Mouse (Mus musculus) G1E (cell line): ENCODE measurements at regions not wholly inside any gene's neighbourhood (a gene's known extent, or its start where the extent isn't known, plus 50 kb on each side); places are given as distances from the start of the nearest gene placed in this dataset.

Experiments used
- ATAC-seq: 2 replicates; pipeline ENCODE4 v1.8.0; 2016; ENCODE audit warnings: mild to moderate bottlenecking; ENCODE audit not compliant: insufficient number of reproducible peaks, poor library complexity, low FRiP score, severe bottlenecking; ENCODE audit errors: extremely low read depth
- DNase-seq: peaks from one replicate; pipeline ENCODE4 v3.0.0; 2012; ENCODE audit warnings: low spot score
- H3K27me3 ChIP-seq: 2 replicates; pipeline ENCODE4 v1.6.1; 2012; ENCODE audit warnings: mild to moderate bottlenecking, low read length, inconsistent platforms; ENCODE audit not compliant: insufficient read depth
- H3K36me3 ChIP-seq: replicated peaks from 2 replicates; pipeline ENCODE3; 2012; ENCODE audit warnings: mild to moderate bottlenecking, inconsistent platforms
- H3K4me1 ChIP-seq: 2 replicates; pipeline ENCODE4 v1.6.1; 2012; ENCODE audit warnings: low read depth, low read length, inconsistent platforms, mixed read lengths; ENCODE audit not compliant: insufficient read depth
- H3K4me3 ChIP-seq: 2 replicates; pipeline ENCODE4 v1.5.1; 2012; ENCODE audit warnings: low read depth, mild to moderate bottlenecking, inconsistent platforms, low read length, moderate library complexity, mixed read lengths
- H3K9me3 ChIP-seq: replicated peaks from 2 replicates; pipeline ENCODE4 v1.6.1; 2012; ENCODE audit warnings: inconsistent platforms
- CTCF ChIP-seq: IDR thresholded peaks from 2 replicates; pipeline ENCODE4 v1.5.1; 2012; ENCODE audit warnings: low read depth, low read length, inconsistent platforms, mixed read lengths
- GATA1 ChIP-seq: IDR thresholded peaks from 2 replicates; pipeline ENCODE4 v1.6.1; 2012; ENCODE audit warnings: borderline replicate concordance, low read length, inconsistent platforms, mixed read lengths
- GATA2 ChIP-seq: IDR thresholded peaks from 2 replicates; pipeline ENCODE4 v1.6.1; 2012; ENCODE audit warnings: low read depth, low read length, inconsistent platforms, borderline replicate concordance
- POLR2AphosphoS5 ChIP-seq: IDR thresholded peaks from 2 replicates; pipeline ENCODE4 v1.6.1; 2012; ENCODE audit warnings: low read depth, low read length, inconsistent platforms; ENCODE audit not compliant: insufficient replicate concordance
- TAL1 ChIP-seq: conservative IDR thresholded peaks from 2 replicates; pipeline ENCODE4 v1.6.1; 2012; ENCODE audit warnings: low read depth, low read length, inconsistent platforms, mixed read lengths

DNA sequence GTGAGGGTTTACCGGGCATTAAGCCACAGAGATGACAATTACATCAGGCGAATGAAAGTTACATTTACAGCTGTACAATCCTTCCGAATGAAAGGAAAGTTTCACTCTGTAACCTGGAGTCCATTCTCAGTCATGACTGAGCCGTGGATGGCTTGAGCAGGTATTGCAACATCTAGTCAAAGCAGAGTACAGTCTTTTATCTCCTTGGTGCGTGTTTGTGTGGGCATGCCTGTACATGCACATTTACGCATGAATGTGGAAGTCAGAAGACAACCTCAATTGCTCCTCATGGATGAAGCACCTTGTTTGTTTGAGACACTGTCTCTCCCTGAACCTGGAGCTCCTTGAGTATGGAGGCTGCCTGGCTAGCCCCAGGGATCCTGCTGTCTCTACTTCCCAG is 175.9 kb upstream of the Cxcr4 start:
- Histone ChIP-seq H3K36me3 (no peaks in the 10 kb centered on the region), H3K4me3 (no peak overlapping the region), H3K4me1 (no peaks in the 10 kb centered on the region), H3K9me3 (peaks cover 16% of the 10 kb centered on the region), H3K27me3 (no peaks in the 10 kb centered on the region; the same call in 1 of the 2 replicates)
- ATAC-seq (no peak), DNase-seq (no peak)
- no peak for TF ChIP-seq POLR2AphosphoS5
- TF ChIP-seq GATA2, result no peak
- TF ChIP-seq TAL1, result no peak
- TF ChIP-seq GATA1, result no peak
- no peak for TF ChIP-seq CTCF

DNA sequence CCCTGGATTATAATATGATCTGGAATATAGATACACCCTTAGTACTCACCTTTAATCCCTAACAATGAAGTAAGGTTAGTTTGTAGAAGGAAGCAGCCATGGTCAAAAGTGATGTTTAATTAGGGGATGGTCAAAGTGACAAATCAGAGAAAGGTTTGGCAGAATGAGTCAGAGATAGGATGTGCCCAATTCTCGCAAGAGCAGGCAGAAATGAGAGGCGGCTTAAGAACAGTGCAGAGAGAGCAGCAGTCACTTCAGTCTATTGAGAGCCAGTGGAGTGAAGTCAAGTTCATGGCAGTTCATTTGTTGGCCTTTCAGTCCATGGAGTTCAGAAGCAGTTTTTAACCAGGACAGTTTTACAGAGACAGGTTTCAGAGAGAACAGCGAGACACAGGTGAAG is 175.3 kb upstream of the Cxcr4 start:
- TF ChIP-seq GATA1 (no peak), TAL1 (no peak), GATA2 (no peak), CTCF (no peak), POLR2AphosphoS5 (no peak)
- Histone ChIP-seq H3K4me3 (no peak overlapping the region), H3K9me3 (peaks cover 16% of the 10 kb centered on the region), H3K4me1 (no peaks in the 10 kb centered on the region), H3K36me3 (no peaks in the 10 kb centered on the region), H3K27me3 (no peaks in the 10 kb centered on the region; the same call in 1 of the 2 replicates)
- no peak for ATAC-seq
- DNase-seq, result no peak

DNA sequence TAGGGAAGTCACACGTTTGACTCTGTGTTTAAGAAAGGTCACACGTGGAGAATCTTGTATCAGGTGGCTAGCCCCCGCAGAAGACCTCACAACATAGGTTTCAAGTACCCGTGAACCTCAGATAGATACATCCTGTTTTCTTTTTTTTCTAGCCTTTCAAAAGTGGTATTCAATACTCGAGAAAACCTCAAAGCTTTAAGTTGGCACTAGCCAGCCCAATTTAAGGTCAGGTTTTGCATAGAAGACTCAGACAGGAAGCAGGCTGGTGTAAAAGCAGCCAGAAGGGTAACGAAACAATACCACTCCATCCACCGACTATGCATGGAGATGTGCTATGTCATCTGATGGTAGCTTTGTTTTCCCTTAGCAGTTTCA is 174.8 kb upstream of the Cxcr4 start:
- peaks cover 16% of the 10 kb centered on the region for H3K9me3 ChIP-seq

DNA sequence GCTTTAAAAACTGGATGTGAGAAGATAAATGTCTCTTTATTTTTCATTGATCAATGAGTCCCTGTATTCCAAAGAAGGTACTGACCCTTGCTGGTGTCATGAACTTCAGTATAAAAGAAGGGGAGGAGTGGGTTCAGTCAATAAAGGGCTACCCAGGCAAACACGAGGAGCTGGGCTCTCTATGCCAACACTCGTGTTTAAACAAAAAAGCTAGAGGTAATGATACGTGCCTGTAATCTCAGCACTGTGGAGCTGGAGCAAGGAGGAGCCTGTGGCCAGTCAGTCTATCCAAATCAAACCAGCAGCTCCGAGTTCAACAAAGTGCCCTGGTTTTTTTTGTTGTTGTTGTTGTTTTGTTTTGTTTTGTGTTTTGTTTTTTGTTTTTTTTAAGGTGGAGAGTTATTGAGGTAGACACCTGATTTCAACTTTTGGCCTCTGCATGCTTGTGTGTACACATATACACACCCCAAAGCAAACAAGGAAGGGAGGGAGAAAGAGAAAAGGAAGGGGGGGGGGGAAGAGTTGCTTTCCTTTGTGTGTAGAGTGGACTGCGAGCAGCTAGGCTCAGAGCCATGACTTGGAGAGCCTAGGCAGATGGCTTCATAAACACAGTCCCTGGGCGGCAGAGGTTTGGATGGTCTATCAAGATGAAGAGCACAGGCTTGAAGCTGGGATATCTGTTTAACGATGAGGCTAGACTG is 174.2 kb upstream of the Cxcr4 start:
- Histone ChIP-seq H3K9me3 (peaks cover 14% of the 10 kb centered on the region), H3K4me1 (no peaks in the 10 kb centered on the region), H3K27me3 (no peaks in the 10 kb centered on the region; the same call in 1 of the 2 replicates), H3K36me3 (no peaks in the 10 kb centered on the region), H3K4me3 (no peak overlapping the region)
- no peak for TF ChIP-seq GATA1
- TF ChIP-seq CTCF, result no peak
- no peak for TF ChIP-seq TAL1
- TF ChIP-seq GATA2, result no peak
- TF ChIP-seq POLR2AphosphoS5, result no peak
- ATAC-seq (no peak), DNase-seq (no peak)

More for the DNA sequence above, 174.8 kb upstream of the Cxcr4 start:
- Histone ChIP-seq H3K27me3 (no peaks in the 10 kb centered on the region; the same call in 1 of the 2 replicates), H3K4me1 (no peaks in the 10 kb centered on the region), H3K4me3 (no peak overlapping the region), H3K36me3 (no peaks in the 10 kb centered on the region)
- ATAC-seq (no peak), DNase-seq (no peak)
- TF ChIP-seq POLR2AphosphoS5, result no peak
- TF ChIP-seq TAL1, result no peak
- no peak for TF ChIP-seq GATA2
- TF ChIP-seq CTCF, result no peak
- no peak for TF ChIP-seq GATA1

DNA sequence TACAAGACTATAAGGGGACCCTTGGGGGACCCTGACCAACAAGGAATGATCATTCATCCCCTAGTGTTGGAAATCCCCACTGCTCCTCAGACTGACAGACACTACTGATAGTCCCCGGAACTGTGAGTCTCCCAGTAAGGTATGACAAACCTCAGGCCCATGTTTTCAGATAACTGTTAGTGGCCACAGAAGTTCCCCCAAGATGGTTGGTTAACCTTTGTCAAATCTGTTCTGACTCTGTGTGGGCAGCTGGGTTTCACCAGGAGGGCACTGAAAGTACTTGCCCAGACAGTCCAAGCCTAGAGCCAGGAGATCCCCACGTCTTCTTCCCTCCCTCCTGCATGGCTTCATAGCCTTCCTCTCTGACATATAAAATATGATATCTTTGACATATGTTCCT is 173.5 kb upstream of the Cxcr4 start:
- TF ChIP-seq GATA1, result no peak
- TF ChIP-seq TAL1, result no peak
- DNase-seq (no peak), ATAC-seq (no peak)
- no peaks in the 10 kb centered on the region for H3K4me1 ChIP-seq
- no peak overlapping the region for H3K4me3 ChIP-seq
- no peaks in the 10 kb centered on the region; the same call in 1 of the 2 replicates for H3K27me3 ChIP-seq
- peaks cover 14% of the 10 kb centered on the region for H3K9me3 ChIP-seq
- no peaks in the 10 kb centered on the region for H3K36me3 ChIP-seq

DNA sequence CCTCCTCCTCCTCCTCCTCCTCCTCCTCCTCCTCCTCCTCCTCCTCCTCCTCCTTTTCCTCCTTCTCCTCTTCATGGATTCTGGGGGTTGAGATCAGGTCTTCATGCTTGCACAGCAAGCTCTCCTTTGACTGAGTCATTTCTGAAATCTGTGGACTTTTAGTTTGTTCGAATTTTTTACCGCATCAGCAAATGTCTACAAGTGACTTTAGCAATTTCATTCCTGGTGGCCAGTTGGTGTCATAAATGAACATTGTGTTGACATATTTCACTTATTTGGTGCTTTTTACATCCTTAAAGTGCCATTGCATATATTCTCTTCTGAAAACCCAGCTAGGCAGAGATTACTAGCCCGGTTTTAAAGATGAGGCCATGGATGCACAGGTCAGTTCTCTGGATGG is 173.0 kb upstream of the Cxcr4 start:
- H3K9me3 ChIP-seq, result peaks cover 14% of the 10 kb centered on the region
- H3K4me1 ChIP-seq, result no peaks in the 10 kb centered on the region
- ATAC-seq (no peak), DNase-seq (no peak)
- H3K4me3 ChIP-seq, result no peak overlapping the region
- no peaks in the 10 kb centered on the region; the same call in 1 of the 2 replicates for H3K27me3 ChIP-seq
- TF ChIP-seq GATA2, result no peak
- no peak for TF ChIP-seq POLR2AphosphoS5
- no peak for TF ChIP-seq GATA1
- TF ChIP-seq TAL1, result no peak
- no peak for TF ChIP-seq CTCF
- H3K36me3 ChIP-seq, result no peaks in the 10 kb centered on the region

DNA sequence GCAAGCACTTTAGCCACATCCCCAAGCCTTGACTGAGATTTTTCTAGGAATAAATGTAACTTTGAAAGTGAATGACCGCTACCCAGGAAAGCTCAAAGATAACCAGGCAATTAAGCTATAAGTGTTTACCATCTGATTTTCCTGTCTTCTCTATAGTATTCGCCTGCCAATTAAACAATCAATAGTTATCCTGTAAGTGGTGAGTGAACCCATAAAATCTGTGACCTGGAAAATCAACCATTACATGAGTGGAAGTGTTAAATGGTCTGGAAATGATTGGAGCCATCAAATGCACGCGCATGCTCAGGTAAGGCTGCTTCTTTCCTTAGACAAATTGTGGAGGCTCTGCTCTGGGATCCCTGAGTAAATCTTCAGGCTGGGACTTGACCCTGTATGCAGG is 170.8 kb upstream of the Cxcr4 start:
- no peaks in the 10 kb centered on the region; the same call in 1 of the 2 replicates for H3K27me3 ChIP-seq
- DNase-seq (no peak), ATAC-seq (no peak)
- no peaks in the 10 kb centered on the region for H3K4me1 ChIP-seq
- TF ChIP-seq POLR2AphosphoS5 (no peak), TAL1 (no peak), CTCF (no peak), GATA1 (no peak), GATA2 (no peak)
- H3K36me3 ChIP-seq, result no peaks in the 10 kb centered on the region
- H3K9me3 ChIP-seq, result peaks cover 15% of the 10 kb centered on the region
- no peak overlapping the region for H3K4me3 ChIP-seq
